Mouse (Mus musculus): ENCODE results near the gene H2-Q2. TPM values are rescaled to one million over a fixed set of nuclear protein-coding genes. Genes with fewer than 3 reads are reported as not detected.
"Not testable (repeated sequence)": the region's sequence is repeated elsewhere in the genome, so short reads cannot be mapped to it uniquely, and the experiment has no call there.

The H2-Q2 gene
- total RNA-seq (2012; rRNA removed) = 0.19 and 0.23 TPM in 2 replicates
- 1 to 10 TPM in 1 of 2 experiments, not detected in 1; 4.1 TPM for polyA plus RNA-seq (2012; ENCODE audit: insufficient read depth in 1 of 2, insufficient read length in 2 of 2, low read depth in 1 of 2, low replicate concordance in 2 of 2, missing spikeins in 1 of 2)

DNA sequence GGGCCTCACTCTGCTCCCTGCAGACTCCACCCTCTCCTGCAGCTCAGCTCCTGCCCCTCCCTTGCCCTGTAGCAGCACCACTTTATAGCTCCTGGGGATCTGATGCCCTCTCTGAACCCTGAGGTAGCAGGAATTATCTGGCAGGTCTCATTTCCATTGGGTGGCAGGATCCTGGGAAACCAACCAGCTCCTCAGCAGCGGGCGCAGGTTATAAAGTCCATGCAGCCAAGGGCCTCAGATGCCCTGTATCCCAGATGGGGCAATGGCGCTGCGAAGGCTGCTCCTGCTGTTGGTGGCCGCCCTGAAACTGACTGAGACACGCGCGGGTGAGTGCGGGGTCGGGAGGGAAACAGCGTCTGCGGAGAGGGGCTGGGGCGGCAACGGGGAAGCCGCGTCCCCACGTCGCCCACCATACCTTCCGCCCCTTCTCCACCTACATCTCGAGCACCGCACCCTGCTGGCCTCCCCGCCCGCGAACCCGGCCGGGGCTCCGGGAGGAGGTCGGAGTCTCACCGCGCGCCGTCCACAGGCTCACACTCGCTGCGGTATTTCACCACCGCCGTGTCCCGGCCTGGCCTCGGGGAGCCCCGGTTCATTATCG lies at the start of gene H2-Q2:
Gene H2-Q2, plus strand, starts transcription at position 172 of the 601 bp plus-strand sequence.
- no peak for DNase-seq (ENCODE audit: low read depth, low spot score)
- H3K9me3 ChIP-seq (replicated peaks; ENCODE audit: insufficient read depth, low read length) = no peaks in the 10 kb centered on the region
- no peak within 1 kb of the TSS for H3K4me3 ChIP-seq (ENCODE audit: control insufficient read depth in 1 of 2, insufficient read depth in 1 of 2, low read depth in 2 of 2, low read length in 2 of 2)
- no peaks in the 10 kb centered on the region for H3K4me1 ChIP-seq (ENCODE audit: control insufficient read depth in 1 of 2, insufficient read depth in 2 of 2, low read length in 2 of 2)
- H3K36me3 ChIP-seq (ENCODE audit: control insufficient read depth in 1 of 2, insufficient read depth in 2 of 2, low read length in 2 of 2) = no peaks in the 10 kb centered on the region
- H3K79me2 ChIP-seq (ENCODE audit: control insufficient read depth, insufficient read depth, low read length, poor library complexity) = no peaks in the 10 kb centered on the region
- no peak within 1 kb of the TSS for H3K27ac ChIP-seq (ENCODE audit: control insufficient read depth, low read depth, low read length)
- no peak within 1 kb of the TSS for H3K9ac ChIP-seq (ENCODE audit: control insufficient read depth, low read depth, low read length, poor library complexity, severe bottlenecking)
- TF ChIP-seq POLR2AphosphoS5 (IDR thresholded peaks at IDR 0.05; ENCODE audit: borderline replicate concordance, low read depth, low read length) = no peak
- no peak for TF ChIP-seq ZNF384 (IDR thresholded peaks at IDR 0.05; ENCODE audit: low read depth, low read length)
- TF ChIP-seq CHD1 (IDR thresholded peaks at IDR 0.05; ENCODE audit: low read depth, low read length) = no peak
- no peak for TF ChIP-seq MEF2A (IDR thresholded peaks at IDR 0.05; ENCODE audit: extremely low read depth, insufficient replicate concordance, low read depth, low read length, poor library complexity, severe bottlenecking)
- TF ChIP-seq ZKSCAN1 (IDR thresholded peaks at IDR 0.05; ENCODE audit: low read depth, low read length) = no peak
- TF ChIP-seq MAZ (IDR thresholded peaks at IDR 0.05; ENCODE audit: low read depth, low read length) = no peak
- TF ChIP-seq BHLHE40 (IDR thresholded peaks at IDR 0.05; ENCODE audit: borderline replicate concordance, low read depth, low read length) = no peak
- no peak for TF ChIP-seq TCF12 (IDR thresholded peaks at IDR 0.05; ENCODE audit: low read depth, low read length)
- TF ChIP-seq JUND (IDR thresholded peaks at IDR 0.05; ENCODE audit: low read depth, low read length) = no peak
- no peak for TF ChIP-seq MAX (IDR thresholded peaks at IDR 0.05; ENCODE audit: low read length)
- H3K27me3 ChIP-seq (ENCODE audit: control insufficient read depth in 1 of 2, insufficient read depth in 2 of 2, low read length in 2 of 2) = no peaks in the 10 kb centered on the region

DNA sequence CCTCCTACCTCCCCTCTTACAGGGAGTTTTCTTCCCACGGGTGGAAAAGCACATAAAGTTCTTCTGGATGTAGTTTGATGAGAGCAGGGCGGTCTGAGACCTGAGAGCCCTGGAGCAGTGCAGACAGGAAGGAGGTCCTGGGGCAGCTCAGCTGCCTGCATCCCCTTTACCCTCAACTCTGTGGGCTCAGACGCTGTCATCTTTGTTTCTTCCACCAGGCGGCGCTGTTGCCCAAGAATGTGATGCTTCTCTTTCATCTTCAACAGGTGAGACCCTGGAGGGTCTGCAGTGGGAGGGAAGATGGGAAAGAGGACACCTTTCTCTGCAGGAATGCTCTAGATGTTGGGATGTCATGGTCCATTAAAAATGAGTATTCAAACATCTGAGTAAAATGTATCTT lies 46.2 kb upstream of the H2-Q2 start:
- not testable (repeated sequence) for H3K27ac ChIP-seq (ENCODE audit: control insufficient read depth, low read depth, low read length); H3K79me2 ChIP-seq (ENCODE audit: control insufficient read depth, insufficient read depth, low read length, poor library complexity); H3K9me3 ChIP-seq (replicated peaks; ENCODE audit: insufficient read depth, low read length); H3K4me3 ChIP-seq (ENCODE audit: control insufficient read depth in 1 of 2, insufficient read depth in 1 of 2, low read depth in 2 of 2, low read length in 2 of 2); H3K36me3 ChIP-seq (ENCODE audit: control insufficient read depth in 1 of 2, insufficient read depth in 2 of 2, low read length in 2 of 2); H3K9ac ChIP-seq (ENCODE audit: control insufficient read depth, low read depth, low read length, poor library complexity, severe bottlenecking); H3K4me1 ChIP-seq (ENCODE audit: control insufficient read depth in 1 of 2, insufficient read depth in 2 of 2, low read length in 2 of 2)
- DNase-seq (ENCODE audit: low read depth, low spot score) = peak; percentile 70
- peak; percentile 60 to 88 (median 72) for TF ChIP-seq CTCF (IDR thresholded peaks at IDR 0.05 in 2 of 3, conservative IDR thresholded peaks at IDR 0.05 in 1 of 3; ENCODE audit: control insufficient read depth in 1 of 3, insufficient read depth in 1 of 3, low read depth in 2 of 3, low read length in 3 of 3, poor library complexity in 1 of 3, severe bottlenecking in 1 of 3)
- TF ChIP-seq RAD21 (IDR thresholded peaks at IDR 0.05; ENCODE audit: low read depth, low read length) = peak; percentile 41
- peak; percentile 40 for TF ChIP-seq SMC3 (IDR thresholded peaks at IDR 0.05; ENCODE audit: low read depth, low read length)
- H3K27me3 ChIP-seq (ENCODE audit: control insufficient read depth in 1 of 2, insufficient read depth in 2 of 2, low read length in 2 of 2) = peaks cover 12 to 14% of the 10 kb centered on the region in 2 experiments
